Mouse (Mus musculus) c-Kit-negative CD71-positive TER-119-positive erythroid progenitor cells, embryonic 14.5 days (primary cell): ENCODE measurements around the gene Pdgfc.

Source experiments
- DNase-seq: peaks from one replicate; pipeline ENCODE4 v3.0.0-alpha.2; 2013; ENCODE audit warnings: low read depth, low spot score

The Pdgfc gene

GRCm38 (mm10) chr3:81036151-81036553, at the start of gene Pdgfc:
TSS of gene Pdgfc (plus strand) at chr3:81036416.
- DNase-seq = no peak

- DNase-seq = no peak
These were observed 27.0 kb upstream of the Pdgfc start for GRCm38 (mm10) chr3:81009245-81009644.

- no peak for DNase-seq
These were observed 26.3 kb upstream of the Pdgfc start for GRCm38 (mm10) chr3:81009899-81010298.

DNA sequence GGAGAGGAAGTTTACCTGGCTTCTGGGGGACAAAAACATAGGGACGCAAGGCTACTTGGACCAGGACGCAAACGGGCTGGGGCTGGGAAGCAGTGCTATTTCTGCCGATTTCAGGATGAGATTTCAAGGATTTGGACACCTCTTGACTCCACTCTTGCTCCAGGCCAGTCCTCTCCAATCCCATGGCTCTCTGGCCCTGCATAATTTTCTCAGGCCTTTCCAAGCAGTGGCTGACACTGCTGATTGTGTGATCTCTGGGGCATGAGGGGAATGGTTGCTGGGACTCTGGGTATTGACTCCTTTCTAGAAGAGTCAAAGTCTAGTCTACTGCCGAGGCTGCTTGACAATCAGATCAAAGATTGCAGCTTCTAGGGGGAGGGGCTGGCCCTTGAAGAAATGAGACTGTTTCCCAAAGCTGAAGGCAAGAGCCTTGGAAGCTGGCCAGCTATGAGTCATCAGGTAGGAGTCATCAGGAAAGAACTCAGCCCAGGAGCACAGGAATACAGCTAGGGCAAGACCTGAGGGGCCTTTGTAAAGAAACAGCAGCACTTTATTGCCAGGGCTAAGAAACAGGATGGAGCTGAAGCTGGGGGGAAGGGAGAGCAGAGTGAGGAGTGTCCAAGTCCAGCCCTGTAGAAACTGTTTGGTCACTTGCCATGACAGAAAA, 18.7 kb upstream of the Pdgfc start:
- no peak for DNase-seq

GRCm38 (mm10) chr3:81020064-81020463, 16.2 kb upstream of the Pdgfc start:
- no peak for DNase-seq

DNA sequence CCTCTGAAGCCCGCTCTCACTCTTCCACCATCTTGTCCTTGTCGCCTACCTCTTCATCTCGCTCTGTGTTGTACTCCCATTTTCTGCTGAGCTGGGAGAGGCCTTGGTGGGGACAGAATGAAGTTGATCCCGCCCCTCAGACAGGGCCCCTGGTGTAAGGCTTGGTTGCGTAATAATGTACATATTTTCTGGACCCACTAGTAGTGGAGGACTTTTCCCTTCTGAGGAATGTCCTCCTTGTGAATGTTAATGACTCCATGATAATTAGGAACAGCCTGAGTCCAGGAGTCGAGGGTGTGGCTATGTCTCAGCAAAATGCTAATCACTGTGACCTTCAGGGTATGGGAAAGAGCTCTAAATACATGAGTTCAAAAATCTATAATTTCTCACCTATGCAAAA, 14.4 kb upstream of the Pdgfc start:
- no peak for DNase-seq

DNA sequence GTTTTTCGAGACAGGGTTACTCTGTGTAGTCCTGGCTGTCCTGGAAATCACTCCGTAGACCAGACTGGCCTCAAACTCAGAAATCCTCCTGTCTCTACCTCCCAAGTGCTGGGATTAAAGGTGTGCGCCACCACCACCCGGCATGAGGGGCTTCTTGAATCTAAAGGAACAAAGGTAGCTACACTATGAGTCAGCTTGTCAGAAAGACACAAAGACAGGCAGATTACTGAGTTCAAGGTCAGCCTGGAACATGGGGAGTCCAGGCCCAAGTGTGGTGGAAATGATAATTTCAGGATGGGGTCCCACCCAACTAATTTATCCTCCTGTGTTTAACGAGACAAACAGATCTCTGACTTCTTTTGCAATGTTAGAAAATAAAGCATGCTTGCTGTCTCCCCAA, 13.9 kb upstream of the Pdgfc start:
- DNase-seq = no peak

GRCm38 (mm10) chr3:81022845-81023244, 13.4 kb upstream of the Pdgfc start:
- no peak for DNase-seq

GRCm38 (mm10) chr3:81023568-81023967, 12.6 kb upstream of the Pdgfc start:
- DNase-seq = no peak

- DNase-seq = no peak
These were observed 10.5 kb upstream of the Pdgfc start for GRCm38 (mm10) chr3:81025568-81026213.

- no peak for DNase-seq
These were observed 7.9 kb upstream of the Pdgfc start for GRCm38 (mm10) chr3:81028361-81028760.

DNA sequence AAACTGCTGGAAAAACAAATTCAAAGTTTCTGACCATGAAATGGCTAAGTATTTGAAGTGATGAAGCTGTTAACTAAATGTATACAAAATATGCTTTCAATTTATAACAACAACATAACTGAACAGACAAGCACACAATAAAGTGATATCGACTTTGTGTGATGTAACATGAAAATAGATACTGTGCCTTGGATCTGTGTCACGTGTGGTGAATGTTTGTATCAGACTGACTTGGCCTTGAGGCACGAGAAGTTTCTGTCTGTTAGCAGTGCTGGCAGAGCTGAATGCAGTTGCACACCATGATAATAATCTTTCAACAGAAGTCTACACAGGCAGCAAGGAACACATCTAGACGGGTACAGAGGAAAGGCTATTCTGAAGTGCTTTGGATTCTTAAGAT, 6.9 kb upstream of the Pdgfc start:
- no peak for DNase-seq

DNA sequence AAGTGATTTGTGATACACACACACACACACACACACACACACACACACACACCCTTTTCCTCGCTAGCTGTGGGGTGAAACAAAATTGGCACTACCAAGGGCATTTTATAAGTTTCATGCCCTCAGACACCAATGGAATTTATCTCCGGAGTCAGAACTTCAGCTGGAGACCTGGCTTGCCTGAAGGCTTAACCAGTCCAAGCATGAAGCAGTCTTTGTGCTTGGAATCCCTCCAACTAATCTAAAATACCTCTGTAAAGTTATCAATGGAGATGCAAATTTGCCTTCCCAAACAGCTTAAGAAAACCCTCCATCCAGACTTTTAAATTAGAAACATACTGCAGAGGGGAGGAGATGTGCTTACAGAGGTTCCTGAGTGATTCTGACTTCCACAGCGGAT, 6.3 kb upstream of the Pdgfc start:
- DNase-seq = no peak

- no peak for DNase-seq
These were observed 5.9 kb upstream of the Pdgfc start for GRCm38 (mm10) chr3:81030311-81030710.

- no peak for DNase-seq
These were observed 4.2 kb upstream of the Pdgfc start for GRCm38 (mm10) chr3:81032014-81032413.

DNA sequence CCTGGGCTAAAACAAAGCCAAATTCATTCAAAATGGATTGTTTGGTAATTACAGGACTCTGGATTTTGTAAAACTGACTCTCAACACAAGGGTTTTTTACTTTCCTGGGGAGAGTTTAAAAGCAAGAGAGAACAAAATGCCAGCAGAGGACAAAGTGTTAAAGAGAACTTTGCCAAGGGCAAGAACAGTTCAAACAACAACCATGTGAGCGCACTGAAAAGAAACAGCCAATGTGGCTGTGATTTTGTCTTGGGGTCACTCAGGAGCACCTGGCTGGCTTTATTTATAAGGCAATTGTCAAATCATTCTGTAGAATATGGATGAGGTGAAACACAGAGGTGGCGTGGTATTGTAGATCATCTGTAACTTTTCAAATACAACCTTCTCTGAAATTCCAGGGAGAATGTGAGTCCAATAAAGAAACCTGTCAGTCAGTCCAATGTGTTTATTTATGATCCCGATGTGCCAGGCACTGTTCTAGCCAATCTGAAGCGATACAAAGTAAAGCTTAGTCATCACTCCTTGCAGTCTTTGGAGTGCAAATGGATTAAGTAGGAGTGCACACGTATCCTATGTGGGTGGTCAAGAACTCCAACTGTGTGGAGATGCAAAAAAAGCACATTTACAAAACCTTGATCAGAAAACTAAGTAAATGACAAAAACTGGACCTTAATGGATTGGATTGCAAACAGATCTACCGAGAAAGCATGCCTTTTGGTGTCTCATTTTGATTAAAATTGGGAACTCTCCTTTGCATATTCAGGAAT, 1.7 kb upstream of the Pdgfc start:
- DNase-seq = no peak

- DNase-seq = no peak
These were observed 517 bp downstream of the Pdgfc start for GRCm38 (mm10) chr3:81036554-81037311.

- no peak for DNase-seq
These were observed 1.2 kb downstream of the Pdgfc start for GRCm38 (mm10) chr3:81037312-81037859.

DNA sequence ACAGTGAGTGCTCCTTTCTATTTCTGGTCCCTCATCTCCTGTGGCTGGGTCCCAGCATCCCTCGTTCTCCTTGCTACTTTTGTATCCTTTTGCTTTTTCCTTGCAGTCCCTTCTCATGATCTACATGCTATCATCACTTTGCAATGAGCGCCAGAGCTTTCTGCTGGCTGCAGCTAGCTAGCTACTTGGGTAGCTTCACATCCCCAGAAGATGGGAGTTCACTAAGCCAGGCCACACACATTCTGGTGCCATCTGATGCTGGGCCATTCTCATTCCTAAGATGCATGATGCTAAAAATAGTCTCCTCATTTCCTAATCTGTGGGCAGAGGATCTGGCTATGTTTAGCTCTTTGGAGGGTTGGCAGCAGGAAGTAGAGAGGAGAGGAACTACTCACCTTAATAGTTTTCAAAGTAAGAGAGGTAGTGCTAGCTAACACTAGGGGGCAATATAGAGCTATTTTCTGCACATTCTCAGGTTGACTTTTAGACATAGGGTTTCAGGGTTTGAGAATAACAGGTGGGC, 3.0 kb downstream of the Pdgfc start:
- DNase-seq = no peak

GRCm38 (mm10) chr3:81044653-81045343, 8.6 kb downstream of the Pdgfc start:
- DNase-seq = no peak
